Mouse (Mus musculus) CH12F3 (cell line): Measurements from ENCODE around the gene Cmpk2.
"Not testable (repeated sequence)": the region's sequence is repeated elsewhere in the genome, so short reads cannot be mapped to it uniquely, and the experiment has no call there.

Source experiments
- in situ Hi-C: fragments of 300-500 bp; cut with MboI; formaldehyde crosslinking; loops from 2 replicates; pipeline ENCODE4 v1.14.3; 2020; ENCODE audit warnings: low sequenced_read_pairs

Cmpk2 gene

DNA sequence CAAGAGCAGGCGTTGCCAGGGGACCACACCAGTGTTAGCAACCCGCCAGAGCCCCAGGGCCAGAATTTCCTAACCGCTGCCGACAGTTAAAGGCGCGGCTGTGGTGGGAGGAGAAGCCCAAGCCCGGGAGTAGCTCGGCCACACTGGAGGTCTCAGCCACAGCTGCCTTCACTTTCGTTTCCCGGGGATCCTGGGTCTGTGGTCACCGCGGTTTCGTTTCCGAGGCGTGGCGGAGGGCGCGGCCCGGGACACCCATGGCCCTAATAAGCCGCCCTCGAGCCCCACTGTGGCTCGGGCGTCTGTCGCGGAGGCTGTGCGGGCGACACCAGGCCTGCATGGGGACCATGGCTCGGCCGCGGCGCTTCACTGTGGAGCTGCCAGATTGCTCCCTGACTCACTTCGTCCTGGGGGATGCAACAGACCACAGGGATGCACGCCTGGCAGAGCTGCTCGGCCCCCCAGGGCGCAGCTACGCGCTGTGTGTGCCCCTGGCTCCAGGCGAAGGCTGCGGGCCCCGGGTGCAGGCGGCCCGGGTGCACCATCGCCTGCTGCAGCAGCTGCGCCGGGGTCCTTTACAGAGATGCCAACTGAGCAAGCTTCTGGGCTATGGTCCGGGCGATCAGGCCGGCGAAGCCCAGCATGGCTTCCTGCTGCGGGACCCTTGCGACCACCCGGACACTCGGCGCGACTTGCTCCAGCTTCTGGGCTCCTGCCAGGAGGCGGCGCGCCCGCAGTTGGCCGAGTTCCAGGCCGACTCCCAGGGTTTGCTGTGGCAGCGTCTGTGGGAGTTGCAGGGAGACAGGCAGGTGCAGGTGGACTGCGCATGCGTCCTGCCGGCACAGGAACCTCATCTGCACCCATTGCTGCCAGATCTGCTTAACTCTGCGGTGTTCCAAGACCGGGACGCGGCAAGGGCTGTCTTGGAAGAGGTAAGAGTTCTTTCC is at the start of gene Cmpk2:
Gene Cmpk2, plus strand, starts transcription at position 107 of the 944 bp plus-strand sequence.
- in situ Hi-C loops = no loop called here

GRCm38 (mm10) chr12:26424841-26425240 is 44.2 kb upstream of the Cmpk2 start:
- in situ Hi-C loops = no loop called here

DNA sequence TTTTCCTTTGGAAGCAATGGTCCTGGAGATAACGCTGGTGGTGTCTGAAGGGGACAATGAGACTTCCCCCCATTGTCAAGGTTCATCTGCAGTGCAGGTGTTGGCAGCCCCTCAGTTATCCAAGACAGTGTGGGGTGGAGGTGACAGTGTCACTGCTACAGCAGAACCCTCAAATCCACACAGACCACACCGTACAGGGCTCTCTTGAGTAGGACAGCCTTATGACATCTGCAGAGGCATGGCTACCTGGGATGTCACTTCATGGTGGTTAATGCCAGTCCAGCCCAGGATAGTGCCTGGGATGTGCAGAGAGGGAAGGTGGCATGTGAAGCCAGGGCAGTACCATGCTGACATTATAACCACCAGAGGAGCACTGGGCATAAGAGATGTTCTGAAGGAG is 40.2 kb upstream of the Cmpk2 start:
- in situ Hi-C loops = not testable (repeated sequence)

GRCm38 (mm10) chr12:26436334-26436733 is 32.7 kb upstream of the Cmpk2 start:
- in situ Hi-C loops = no loop called here

GRCm38 (mm10) chr12:26437950-26438349 is 31.1 kb upstream of the Cmpk2 start:
- in situ Hi-C loops = no loop called here

GRCm38 (mm10) chr12:26439366-26439765 is 29.6 kb upstream of the Cmpk2 start:
- in situ Hi-C loops = no loop called here

DNA sequence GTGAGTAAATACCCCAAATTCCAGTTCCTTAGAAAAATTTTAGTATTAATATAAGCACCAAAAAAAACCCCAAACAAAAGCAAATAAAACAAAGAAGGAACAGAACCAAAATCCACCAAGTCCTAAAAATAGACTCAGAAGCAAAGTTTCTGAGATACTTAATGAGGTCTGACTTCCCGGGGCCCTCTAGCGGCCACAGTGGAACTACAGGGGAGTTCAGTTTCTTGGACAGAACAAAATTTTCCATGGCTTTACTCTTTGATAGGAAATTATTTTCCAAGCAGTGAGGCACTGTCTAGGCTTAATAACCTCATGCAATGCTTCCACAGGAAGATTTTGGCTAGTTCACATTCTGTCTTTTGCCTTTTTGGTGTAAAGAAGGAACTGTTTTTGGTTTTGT is 24.9 kb upstream of the Cmpk2 start:
- in situ Hi-C loops = no loop called here

DNA sequence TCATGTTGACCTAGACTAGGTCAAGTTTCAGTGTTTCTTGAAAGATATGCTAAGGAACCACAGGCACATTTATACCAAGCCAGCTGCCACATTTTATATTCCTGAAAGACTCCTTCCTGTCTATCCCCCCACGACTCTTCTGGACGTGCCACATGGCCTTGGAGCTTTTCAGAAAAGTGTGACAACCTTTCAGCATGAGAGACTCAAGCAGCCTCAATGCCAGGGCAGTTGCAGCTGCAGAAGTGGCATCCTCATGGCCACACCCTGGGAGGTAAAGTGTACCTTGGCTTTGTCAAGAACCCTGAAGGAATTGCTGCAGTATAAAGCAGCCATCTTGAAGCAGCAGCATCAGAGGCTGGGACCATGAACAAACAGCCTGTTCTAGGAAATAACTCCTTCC is 24.5 kb upstream of the Cmpk2 start:
- in situ Hi-C loops = no loop called here

DNA sequence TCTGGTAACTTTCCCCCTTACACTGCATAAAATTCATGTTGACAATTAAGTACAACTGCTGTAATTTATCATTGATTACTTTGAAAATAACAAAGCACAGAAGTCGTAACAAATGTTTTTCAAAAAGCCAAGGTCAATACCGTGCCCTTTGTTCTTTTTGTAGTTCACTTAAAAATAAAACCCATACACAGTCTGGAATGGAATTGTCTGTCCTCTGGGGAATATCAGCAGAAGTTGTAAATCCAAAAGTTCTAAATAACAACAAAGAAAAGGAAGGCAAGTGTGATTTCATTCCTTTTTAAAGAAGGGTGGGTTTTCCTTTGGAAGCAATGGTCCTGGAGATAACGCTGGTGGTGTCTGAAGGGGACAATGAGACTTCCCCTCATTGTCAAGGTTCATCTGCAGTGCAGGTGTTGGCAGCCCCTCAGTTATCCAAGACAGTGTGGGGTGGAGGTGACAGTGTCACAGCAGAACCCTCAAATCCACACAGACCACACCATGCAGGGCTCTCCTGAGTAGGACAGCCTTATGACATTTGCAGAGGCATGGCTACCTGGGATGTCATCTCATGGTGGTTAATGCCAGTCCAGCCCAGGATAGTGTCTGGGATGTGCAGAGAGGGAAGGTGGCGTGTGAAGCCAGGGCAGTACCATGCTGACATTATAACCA is 22.5 kb upstream of the Cmpk2 start:
- in situ Hi-C loops = no loop called here

GRCm38 (mm10) chr12:26449483-26449882 is 19.5 kb upstream of the Cmpk2 start:
- in situ Hi-C loops = no loop called here

GRCm38 (mm10) chr12:26451150-26451549 is 17.9 kb upstream of the Cmpk2 start:
- in situ Hi-C loops = no loop called here

DNA sequence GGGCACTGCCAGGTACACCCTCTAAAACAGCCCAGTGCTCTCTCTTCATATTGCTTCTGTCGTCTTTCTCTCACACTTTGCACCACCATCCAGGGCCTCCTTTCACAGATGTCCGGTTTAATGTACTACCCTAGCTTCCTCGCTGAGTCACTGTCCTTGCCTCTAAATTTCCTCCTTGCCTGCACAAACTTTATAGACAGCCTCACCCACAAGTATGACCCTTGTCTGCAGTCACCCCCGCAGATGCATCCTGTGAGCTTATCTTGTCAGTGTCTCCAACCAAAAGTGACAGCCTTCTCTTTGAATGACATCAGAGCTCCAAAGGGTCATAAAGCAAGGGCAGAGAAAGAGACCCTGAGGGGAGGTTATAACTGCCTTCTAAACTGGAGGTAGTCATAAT is 16.1 kb upstream of the Cmpk2 start:
- in situ Hi-C loops = no loop called here

- in situ Hi-C loops = no loop called here
Observed at GRCm38 (mm10) chr12:26454682-26455081, 14.3 kb upstream of the Cmpk2 start.

DNA sequence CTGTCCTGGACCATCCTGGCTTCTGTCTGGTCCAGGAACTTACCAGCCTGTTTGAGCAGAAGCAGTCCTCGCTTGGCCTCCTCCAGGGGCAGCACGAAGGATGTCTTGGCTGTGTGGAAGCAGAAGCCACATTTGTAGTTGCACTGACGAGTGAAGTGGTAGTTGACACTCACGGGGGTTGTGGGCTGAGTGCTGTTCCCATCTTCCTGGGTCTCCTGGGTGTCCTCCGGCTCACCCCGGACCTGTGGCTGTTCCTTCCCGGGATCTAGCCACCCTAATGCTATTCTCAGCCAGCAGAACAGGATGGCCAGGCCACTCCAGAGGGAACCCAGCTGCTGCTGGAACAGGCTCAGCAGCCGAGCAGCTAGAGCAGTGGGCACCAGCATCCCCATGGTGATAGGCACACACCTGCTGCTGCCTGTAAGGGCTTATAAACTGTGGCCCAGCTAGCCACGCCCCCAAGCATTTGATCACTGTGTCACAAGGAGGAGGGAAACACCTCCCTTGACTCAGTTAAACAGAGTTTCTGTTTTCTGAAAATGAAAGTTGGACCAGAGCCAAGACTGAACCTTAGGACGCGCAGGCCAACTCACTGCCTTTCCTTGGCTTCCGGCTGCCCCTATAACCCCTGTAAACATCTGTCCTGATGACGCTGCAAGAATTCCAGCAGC is 12.8 kb upstream of the Cmpk2 start, which contains the start of gene Rsad2:
Gene Rsad2, minus strand, starts transcription at position 425 of the 671 bp plus-strand sequence.
- in situ Hi-C loops = no loop called here

DNA sequence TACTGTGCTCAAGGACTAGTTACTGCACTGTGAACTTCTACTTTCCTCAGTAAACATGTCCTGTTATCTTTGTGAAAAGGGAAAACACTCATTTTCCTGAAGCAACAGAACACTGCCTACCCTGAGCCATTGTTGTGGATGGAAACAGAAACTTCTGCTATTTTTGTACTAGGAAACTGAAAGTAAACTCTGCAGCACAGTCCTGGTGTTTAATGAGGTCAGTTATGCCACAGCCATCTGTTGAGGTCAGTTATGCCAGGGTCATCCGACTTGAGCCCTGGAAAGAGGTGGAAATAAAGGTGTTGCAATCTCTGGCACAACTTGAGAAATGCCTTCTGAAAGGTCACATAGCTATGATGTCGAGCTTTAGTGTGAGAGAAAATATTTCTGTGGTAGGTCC is 8.9 kb upstream of the Cmpk2 start:
- in situ Hi-C loops = no loop called here

DNA sequence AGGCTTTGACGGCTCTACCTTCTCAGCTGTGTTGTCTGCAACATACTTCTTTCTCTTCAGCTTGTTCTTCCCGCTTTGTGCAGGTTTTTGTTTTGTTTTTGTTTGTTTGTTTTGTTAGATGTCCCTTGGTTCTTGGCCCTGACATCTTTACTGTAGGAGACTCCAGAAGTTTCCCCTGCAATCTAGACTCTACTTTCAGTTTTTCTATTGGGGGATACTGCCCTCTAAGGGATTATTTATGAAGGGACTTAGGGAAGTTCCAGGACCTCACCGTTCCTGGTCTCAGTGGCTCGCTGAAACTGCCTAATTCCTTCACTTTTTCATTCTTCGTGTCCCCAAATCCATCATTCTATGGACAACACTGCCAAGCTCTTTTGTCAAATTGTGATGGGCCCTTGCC is 3.4 kb upstream of the Cmpk2 start:
- in situ Hi-C loops = no loop called here

DNA sequence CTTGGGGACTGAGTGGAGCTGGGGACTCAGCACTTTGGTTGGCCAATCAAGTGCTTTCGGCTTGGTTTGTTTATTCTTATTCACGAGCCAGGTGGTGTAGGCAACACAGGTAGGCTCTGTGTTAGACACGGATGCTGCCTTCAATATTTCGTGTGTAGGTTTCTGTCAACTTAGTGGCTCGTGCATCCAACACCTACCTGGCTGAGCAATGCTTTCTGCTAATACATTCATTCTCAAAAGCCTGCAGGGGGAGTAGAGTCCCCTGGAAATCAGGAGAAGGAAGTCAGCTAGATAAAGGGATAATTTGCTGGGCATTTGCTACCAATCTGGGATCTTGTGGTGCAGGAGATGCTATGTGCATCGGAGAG is 1.0 kb downstream of the Cmpk2 start:
- in situ Hi-C loops = no loop called here

DNA sequence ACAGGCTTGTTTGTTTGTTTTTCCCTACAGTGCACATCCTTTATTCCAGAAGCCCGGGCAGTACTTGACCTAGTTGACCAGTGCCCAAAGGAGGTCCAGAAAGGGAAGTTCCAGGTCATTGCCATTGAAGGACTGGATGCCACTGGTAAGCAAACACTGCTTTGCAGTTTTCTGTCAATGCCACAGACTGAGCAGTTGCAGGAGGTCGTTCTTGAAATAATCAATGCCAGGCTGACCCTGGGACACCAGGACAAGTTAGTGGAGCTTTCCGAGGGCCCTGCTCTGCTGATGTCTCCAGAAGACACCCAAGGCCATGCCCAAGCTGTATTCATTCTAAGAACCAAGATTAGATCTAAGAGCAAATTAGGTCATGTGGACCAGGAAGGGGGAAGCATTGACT is 2.4 kb downstream of the Cmpk2 start:
- in situ Hi-C loops = no loop called here

- in situ Hi-C loops = no loop called here
Observed at GRCm38 (mm10) chr12:26472770-26473481, 3.9 kb downstream of the Cmpk2 start.

- in situ Hi-C loops = no loop called here
Observed at GRCm38 (mm10) chr12:26473746-26474145, 4.7 kb downstream of the Cmpk2 start.

DNA sequence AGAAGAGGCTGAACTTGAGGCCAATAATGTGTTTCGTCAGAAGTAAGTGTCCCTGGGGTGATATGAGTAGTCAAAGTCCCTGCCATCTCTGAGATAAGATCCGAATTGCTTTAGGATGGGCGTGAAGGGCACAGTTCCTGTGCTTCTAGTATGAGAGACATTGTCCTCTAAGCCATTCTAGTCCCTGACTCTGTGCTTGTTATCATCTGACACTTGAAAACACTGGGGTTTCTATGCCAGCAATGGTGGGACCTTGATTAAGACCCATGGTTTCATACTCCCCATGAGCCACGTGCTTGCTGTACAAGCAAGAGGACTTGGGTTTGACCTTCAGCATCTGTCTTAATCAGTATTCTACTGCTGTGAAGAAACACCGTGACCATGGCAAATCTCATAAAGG is 8.2 kb downstream of the Cmpk2 start:
- in situ Hi-C loops = no loop called here
